Mouse (Mus musculus): Measurements from ENCODE around the gene Pigt. TPM values are rescaled to one million over a fixed set of nuclear protein-coding genes. Genes with fewer than 3 reads are reported as not detected.

Gene Pigt
- total RNA-seq, 1 experiment from 2014 or later, result 28.1 TPM

DNA sequence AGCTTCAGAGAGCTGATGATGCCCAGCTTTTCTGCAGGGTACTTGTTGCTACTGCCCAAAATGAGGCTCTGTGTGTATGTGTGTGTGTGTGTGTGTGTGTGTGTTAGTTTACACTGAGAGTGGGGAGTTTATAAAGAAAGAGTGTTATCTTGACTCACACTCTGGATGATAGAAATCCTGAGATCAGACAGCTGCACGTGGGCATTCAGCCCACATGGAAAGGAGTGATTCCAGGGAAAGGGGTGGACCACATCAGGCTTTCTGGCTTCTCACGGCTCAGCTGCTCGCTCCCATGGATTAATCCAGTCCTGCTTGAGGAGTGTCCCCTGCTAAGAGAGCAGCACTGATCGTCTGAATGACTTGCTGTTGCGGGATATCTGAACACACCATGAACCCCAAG is 44.8 kb downstream of the Pigt start:
- no peak for ATAC-seq (replicated peaks in 1 of 2; ENCODE audit: insufficient read depth in 1 of 2, low FRiP score in 2 of 2, low TSS enrichment in 1 of 2, low read depth in 1 of 2, poor library complexity in 2 of 2, severe bottlenecking in 2 of 2)

- no peak for ATAC-seq (replicated peaks in 1 of 2; ENCODE audit: insufficient read depth in 1 of 2, low FRiP score in 2 of 2, low TSS enrichment in 1 of 2, low read depth in 1 of 2, poor library complexity in 2 of 2, severe bottlenecking in 2 of 2)
Measured at GRCm38 (mm10) chr2:164542598-164542997, 45.3 kb downstream of the Pigt start.

GRCm38 (mm10) chr2:164543745-164544144 is 46.4 kb downstream of the Pigt start:
- no peak for ATAC-seq (replicated peaks in 1 of 2; ENCODE audit: insufficient read depth in 1 of 2, low FRiP score in 2 of 2, low TSS enrichment in 1 of 2, low read depth in 1 of 2, poor library complexity in 2 of 2, severe bottlenecking in 2 of 2)

DNA sequence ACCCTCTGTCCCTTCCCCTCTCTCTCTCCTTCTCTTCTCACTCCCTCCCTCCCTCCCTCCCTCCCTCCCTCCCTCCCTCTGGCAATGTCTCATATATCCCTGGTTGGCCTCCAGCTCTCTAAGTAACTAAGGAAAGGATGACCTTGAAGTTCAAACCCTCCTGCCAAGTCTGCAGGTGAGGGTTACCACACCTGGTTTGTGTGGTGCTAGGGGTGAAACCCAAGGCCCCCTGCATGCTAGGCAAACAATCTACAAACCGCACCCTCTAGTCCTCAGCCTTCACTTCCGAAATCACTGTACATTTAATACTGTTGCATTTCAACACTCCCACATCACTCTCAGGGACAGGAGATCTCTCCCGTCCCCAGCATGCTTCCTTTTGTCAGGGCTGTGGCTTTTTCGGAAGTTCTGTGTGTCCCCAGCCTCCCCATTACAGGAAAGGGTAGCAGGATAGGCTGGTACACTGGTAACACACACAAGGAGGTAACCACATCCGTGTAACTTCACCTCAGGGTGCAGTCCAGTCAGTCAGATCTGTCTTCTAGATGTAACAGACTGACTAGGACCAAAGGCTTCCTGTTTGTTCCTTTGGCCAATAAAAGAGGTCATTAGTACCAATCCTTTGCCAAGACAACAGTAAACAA is 47.3 kb downstream of the Pigt start:
- peak; percentile 93 to 96 for ATAC-seq (replicated peaks in 1 of 2; ENCODE audit: insufficient read depth in 1 of 2, low FRiP score in 2 of 2, low TSS enrichment in 1 of 2, low read depth in 1 of 2, poor library complexity in 2 of 2, severe bottlenecking in 2 of 2)

GRCm38 (mm10) chr2:164549338-164549737 is 52.0 kb downstream of the Pigt start:
- ATAC-seq (replicated peaks in 1 of 2; ENCODE audit: insufficient read depth in 1 of 2, low FRiP score in 2 of 2, low TSS enrichment in 1 of 2, low read depth in 1 of 2, poor library complexity in 2 of 2, severe bottlenecking in 2 of 2), result no peak

- no peak for ATAC-seq (replicated peaks in 1 of 2; ENCODE audit: insufficient read depth in 1 of 2, low FRiP score in 2 of 2, low TSS enrichment in 1 of 2, low read depth in 1 of 2, poor library complexity in 2 of 2, severe bottlenecking in 2 of 2)
Measured at GRCm38 (mm10) chr2:164549963-164550894, 52.9 kb downstream of the Pigt start.

DNA sequence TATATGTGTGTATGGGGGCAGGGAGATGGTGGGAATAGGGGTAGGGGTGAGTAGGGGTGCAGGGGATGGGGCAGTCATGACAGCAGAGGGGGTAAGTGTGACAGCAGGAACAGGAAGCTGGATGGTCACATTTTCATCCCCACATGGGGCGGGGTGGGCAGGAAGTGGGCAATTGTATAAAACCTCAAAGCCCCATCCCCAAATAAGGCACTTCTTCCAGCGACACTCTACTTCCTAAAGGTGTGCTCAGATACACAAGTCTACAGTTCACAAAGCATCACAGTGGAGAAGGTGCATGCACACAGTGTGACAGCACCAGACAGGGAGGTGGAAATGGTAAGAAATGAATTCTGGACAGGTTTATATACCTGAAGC is 53.6 kb downstream of the Pigt start:
- 0 out of 4 replicates have a peak, but pooled peaks of 1 of the 2 experiments have one; percentile 17 for ATAC-seq (replicated peaks in 1 of 2; ENCODE audit: insufficient read depth in 1 of 2, low FRiP score in 2 of 2, low TSS enrichment in 1 of 2, low read depth in 1 of 2, poor library complexity in 2 of 2, severe bottlenecking in 2 of 2)

- no peak for ATAC-seq (replicated peaks in 1 of 2; ENCODE audit: insufficient read depth in 1 of 2, low FRiP score in 2 of 2, low TSS enrichment in 1 of 2, low read depth in 1 of 2, poor library complexity in 2 of 2, severe bottlenecking in 2 of 2)
Measured at GRCm38 (mm10) chr2:164551502-164551901, 54.2 kb downstream of the Pigt start.

Other genes with a start within 250 kb of the Pigt start
- gene Svs3b, start 240.9 kb upstream of the Pigt start, total RNA-seq (2017), result not detected in 2 replicates
- not detected in 2 replicates for gene Svs4, start 219.1 kb upstream of the Pigt start, total RNA-seq (2017)
- gene Svs3a, start 208.3 kb upstream of the Pigt start, total RNA-seq (2017), result not detected in 2 replicates
- gene Svs6, start 180.8 kb upstream of the Pigt start, total RNA-seq (2017), result not detected in 2 replicates
- not detected in 2 replicates for gene Svs5, start 164.8 kb upstream of the Pigt start, total RNA-seq (2017)
- 5.4 and 12.8 TPM in 2 replicates for gene Slpi, start 108.4 kb upstream of the Pigt start, total RNA-seq (2017)
- gene Rbpjl, start 94.4 kb upstream of the Pigt start, total RNA-seq (2017), result not detected in 2 replicates
- 0.31 TPM in 1 of 2 replicates, not detected in the other for gene Matn4, start 92.4 kb upstream of the Pigt start, total RNA-seq (2017)
- gene Sdc4, start 53.6 kb upstream of the Pigt start, total RNA-seq (2017), result 11.6 and 17.7 TPM in 2 replicates
- gene Sys1, start 40.6 kb upstream of the Pigt start, total RNA-seq (2017), result 17.0 and 20.7 TPM in 2 replicates
- 1.7 TPM in 1 of 2 replicates, not detected in the other for gene Gm20458, start 36.6 kb upstream of the Pigt start, total RNA-seq (2017)
- gene Trp53tg5, start 23.8 kb upstream of the Pigt start, total RNA-seq (2017), result not detected in 2 replicates
- gene Dbndd2, start 11.4 kb upstream of the Pigt start, total RNA-seq (2017), result 1.6 TPM in 1 of 2 replicates, not detected in the other
- 7.5 and 11.6 TPM in 2 replicates for gene Wfdc2, start 64.9 kb downstream of the Pigt start, total RNA-seq (2017)
- gene Spint3, start 75.9 kb downstream of the Pigt start, total RNA-seq (2017), result not detected in 2 replicates
- gene Wfdc6a, start 87.9 kb downstream of the Pigt start, total RNA-seq (2017), result not detected in 2 replicates
- not detected in 2 replicates for gene Eppin, start 96.1 kb downstream of the Pigt start, total RNA-seq (2017)
- not detected in 2 replicates for gene Wfdc6b, start 116.0 kb downstream of the Pigt start, total RNA-seq (2017)
- not detected in 2 replicates for gene Wfdc8, start 116.1 kb downstream of the Pigt start, total RNA-seq (2017)
- not detected in 2 replicates for gene Wfdc16, start 141.3 kb downstream of the Pigt start, total RNA-seq (2017)
- gene Wfdc10, start 158.5 kb downstream of the Pigt start, total RNA-seq (2017), result 3.5 TPM in 1 of 2 replicates, not detected in the other
- gene Wfdc9, start 159.1 kb downstream of the Pigt start, total RNA-seq (2017), result not detected in 2 replicates
- gene Wfdc11, start 176.6 kb downstream of the Pigt start, total RNA-seq (2017), result not detected in 2 replicates
- not detected in 2 replicates for gene Wfdc13, start 187.6 kb downstream of the Pigt start, total RNA-seq (2017)
- gene Spint4, start 201.0 kb downstream of the Pigt start, total RNA-seq (2017), result not detected in 2 replicates
- gene Spint5, start 217.8 kb downstream of the Pigt start, total RNA-seq (2017), result not detected in 2 replicates
- 1.6 and 1.9 TPM in 2 replicates for gene Wfdc3, start 248.4 kb downstream of the Pigt start, total RNA-seq (2017)
- 22.9 and 31.3 TPM in 2 replicates for gene Dnttip1, start 248.5 kb downstream of the Pigt start, total RNA-seq (2017)